Mouse (Mus musculus) bone marrow macrophage, adult 2 months (primary cell): ENCODE data around the gene Faap24. TPM values are rescaled to one million over a fixed set of nuclear protein-coding genes. Genes with fewer than 3 reads are reported as not detected.

Experiments used
- H3K27ac ChIP-seq: 2 replicates; pipeline ENCODE4 v1.5.1; 2012; ENCODE audit warnings: low read depth, low read length; ENCODE audit not compliant: insufficient read depth
- H3K4me1 ChIP-seq: 2 replicates; pipeline ENCODE4 v1.6.1; 2012; ENCODE audit warnings: low read length; ENCODE audit not compliant: control insufficient read depth, insufficient read depth
- H3K4me3 ChIP-seq: 2 replicates; pipeline ENCODE4 v1.5.1; 2012; ENCODE audit warnings: mild to moderate bottlenecking, low read length, moderate library complexity; ENCODE audit not compliant: insufficient read depth
- CTCF ChIP-seq: IDR thresholded peaks from 2 replicates; pipeline ENCODE4 v1.5.1; 2012; ENCODE audit warnings: low read depth, mild to moderate bottlenecking, low read length, moderate library complexity
- POLR2A ChIP-seq: IDR thresholded peaks from 2 replicates; pipeline ENCODE4 v1.6.1; 2012; ENCODE audit warnings: mild to moderate bottlenecking, low read depth, low read length, borderline replicate concordance
- polyA plus RNA-seq: library from polyadenylated mRNA; stranded (reverse); fragments of >200 nt; gene quantifications from 2 replicates; pipeline ENCODE4 v1.2.4, GENCODE M21; 2012; ENCODE audit not compliant: missing spikeins, insufficient read depth, insufficient read length

The Faap24 gene
- polyA plus RNA-seq, 1 experiment = 8.1 TPM

DNA sequence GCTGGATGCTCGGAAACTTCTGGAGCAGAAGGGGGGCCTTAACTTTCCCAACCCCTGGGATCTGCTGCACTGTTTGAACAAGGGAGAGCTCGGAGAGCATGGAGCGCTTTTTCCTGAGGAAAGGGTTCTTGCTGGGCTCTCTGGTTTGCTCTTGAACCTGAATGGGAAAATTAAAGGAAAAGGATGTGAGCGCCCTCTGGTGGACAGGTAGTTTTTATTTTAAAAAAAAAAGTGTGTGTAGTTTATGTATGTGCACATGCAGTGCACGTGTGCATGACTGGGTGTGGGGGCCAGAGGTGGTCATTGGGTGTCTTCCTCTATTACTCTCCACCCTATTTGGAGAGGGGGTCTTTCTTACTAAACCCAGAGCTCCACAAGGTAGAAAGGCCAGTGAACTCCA, 3.7 kb downstream of the Faap24 start:
- Histone ChIP-seq H3K4me1 (peaks cover 5% of the 10 kb centered on the region), H3K27ac (no peak overlapping the region), H3K4me3 (no peak overlapping the region)
- TF ChIP-seq POLR2A = no peak
- TF ChIP-seq CTCF = peak; percentile 84

DNA sequence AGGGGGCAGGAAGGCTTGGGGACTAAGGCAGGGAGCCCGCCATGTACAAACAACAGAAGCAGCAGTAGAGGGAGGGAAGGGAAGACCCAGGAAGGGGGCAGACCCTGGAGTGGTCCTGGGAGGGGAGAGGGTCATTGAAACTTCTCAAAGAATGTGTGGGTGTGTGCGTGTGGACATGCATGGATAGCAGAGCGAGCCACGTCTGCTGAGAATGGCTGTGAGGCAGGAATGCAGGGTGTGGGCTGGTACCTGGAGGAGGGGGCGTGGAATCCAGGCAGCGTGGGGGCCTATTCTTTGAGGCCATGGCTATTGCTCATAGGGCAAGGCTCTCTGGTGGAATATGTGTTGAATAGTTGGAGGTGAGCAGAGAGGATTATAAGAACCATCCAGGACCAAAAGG, 7.9 kb downstream of the Faap24 start:
- Histone ChIP-seq H3K27ac (no peak overlapping the region), H3K4me3 (no peak overlapping the region), H3K4me1 (no peaks in the 10 kb centered on the region)
- TF ChIP-seq CTCF (no peak), POLR2A (no peak)

DNA sequence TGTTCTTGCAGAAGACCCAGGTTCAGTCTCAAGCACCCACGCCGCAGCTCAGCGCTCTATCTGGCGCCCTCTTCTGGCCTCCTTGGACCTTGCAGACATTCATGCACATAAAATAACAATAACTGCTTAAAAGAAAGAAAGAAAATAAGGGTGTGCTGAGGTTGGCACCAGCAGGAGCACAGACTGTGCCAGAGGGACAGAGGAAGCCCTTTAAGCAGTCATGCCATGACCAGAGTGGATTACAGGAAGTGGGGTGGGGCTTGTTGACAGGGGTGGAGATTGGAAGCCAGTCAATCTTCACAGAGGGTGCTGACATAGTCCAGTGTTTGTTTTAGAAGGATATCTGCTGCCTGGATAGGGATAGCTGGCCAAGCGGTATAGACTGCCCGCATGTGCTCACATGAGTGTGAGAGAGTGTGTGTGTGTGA, 10.1 kb downstream of the Faap24 start:
- Histone ChIP-seq H3K27ac (no peak overlapping the region), H3K4me1 (no peaks in the 10 kb centered on the region), H3K4me3 (no peak overlapping the region)
- TF ChIP-seq CTCF = peak; percentile 46; the same call in 1 of the 2 replicates
- TF ChIP-seq POLR2A = no peak

DNA sequence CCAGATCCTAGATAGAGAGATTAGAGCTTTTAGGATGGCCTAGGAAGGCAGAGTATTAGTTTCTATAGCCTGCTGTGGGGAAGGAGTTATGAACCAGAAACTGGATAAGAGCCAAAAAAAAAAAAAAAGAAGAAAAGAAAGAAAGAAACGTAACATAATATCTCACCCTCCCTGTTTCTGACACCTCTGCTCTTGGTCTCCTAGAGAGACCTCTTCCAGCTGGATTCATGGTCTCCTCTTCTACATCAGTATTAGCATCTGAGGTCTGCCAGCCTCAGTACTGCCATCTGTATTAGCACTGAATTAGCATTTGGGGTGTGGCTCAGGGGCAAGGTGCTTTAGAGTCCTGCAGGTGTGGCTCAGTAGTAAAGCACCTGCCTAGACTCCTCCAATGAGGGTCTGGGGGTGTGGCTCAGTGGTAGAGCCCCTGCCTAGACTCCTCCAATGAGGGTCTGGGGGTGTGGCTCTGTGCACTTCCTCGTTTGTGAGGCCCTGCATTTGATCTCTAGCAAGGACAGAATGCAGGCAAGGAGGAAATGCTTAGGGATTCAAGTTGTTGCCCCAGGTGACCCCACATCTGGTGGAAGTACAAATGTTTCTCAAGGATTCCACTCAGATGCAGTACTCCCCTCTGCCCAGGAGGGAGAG, 13.8 kb downstream of the Faap24 start:
- TF ChIP-seq CTCF (no peak), POLR2A (no peak)
- H3K4me3 ChIP-seq = no peak overlapping the region
- H3K27ac ChIP-seq = no peak overlapping the region
- H3K4me1 ChIP-seq = no peaks in the 10 kb centered on the region

DNA sequence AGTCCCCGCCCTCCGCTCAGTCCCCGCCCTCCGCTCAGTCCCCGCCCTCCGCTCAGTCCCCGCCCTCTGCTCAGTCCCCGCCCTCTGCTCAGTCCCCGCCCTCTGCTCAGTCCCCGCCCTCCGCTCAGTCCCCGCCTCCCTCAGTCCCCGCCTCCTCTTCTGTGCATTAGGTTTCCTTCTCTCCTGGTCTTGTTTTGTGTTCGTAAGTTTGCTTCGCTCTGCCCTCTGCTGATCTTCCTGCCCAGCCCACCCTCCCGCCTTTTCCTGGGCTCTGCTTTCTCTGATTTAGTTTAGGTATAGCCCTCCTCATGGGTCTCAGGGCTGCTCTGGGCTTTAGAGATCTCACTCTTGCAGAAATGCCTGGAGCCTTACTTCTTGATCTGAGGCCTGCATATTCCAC, 14.8 kb downstream of the Faap24 start:
- no peak for TF ChIP-seq CTCF
- TF ChIP-seq POLR2A = no peak
- no peak overlapping the region for H3K4me3 ChIP-seq
- H3K4me1 ChIP-seq = no peaks in the 10 kb centered on the region
- no peak overlapping the region for H3K27ac ChIP-seq

DNA sequence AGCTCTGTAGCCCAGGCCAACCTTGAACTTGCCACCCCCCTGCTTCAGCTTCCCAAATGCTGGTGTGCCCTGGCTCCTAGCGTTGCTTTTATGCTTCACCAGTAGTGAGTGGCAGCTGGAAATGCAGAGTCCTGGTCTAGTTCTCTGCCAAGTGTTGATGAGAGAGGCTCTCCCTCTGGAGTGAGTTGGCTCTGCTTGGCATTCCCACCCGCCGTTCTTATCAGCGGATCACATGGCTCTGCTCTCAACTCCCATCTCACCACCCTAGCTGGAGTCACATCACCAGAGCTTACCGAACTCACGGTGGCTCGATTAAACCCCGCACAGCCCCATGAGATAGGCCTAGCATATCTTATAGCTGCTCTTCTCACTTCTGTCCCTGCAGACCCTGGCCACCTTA, 16.3 kb downstream of the Faap24 start:
- Histone ChIP-seq H3K4me1 (no peaks in the 10 kb centered on the region), H3K27ac (no peak overlapping the region), H3K4me3 (no peak overlapping the region)
- TF ChIP-seq CTCF = no peak
- TF ChIP-seq POLR2A = no peak

DNA sequence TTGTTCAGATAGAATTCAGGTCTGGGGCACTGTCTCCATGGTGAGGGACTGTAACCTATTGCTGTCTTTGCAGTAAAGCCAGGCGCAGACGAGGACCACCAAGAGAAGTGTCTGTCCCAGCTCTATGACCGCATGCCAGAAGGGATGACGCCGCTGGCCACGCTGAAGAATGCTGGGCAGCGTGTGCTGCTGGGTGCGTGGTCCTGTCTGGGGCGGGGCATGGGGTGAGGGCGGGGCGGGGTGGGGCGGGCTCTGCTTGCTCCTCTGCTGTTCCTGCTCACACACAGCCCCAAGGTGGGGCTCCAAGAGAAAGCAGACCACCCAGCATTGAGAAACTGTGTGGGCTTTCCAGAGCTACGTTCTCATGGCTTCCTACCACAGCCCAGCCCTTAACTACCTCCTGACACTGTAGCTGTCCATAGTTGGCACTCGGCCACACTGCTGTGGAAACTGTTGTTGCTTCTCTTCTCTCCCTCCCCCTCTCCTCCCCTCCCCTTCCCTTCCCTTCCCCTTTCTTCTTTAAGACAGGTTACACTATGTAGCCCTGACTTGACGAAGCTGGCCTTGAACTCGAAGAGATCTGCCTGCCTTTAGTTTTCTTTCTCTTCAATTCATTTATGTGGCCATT, 17.0 kb downstream of the Faap24 start:
- Histone ChIP-seq H3K4me3 (no peak overlapping the region), H3K27ac (no peak overlapping the region), H3K4me1 (no peaks in the 10 kb centered on the region)
- no peak for TF ChIP-seq POLR2A
- no peak for TF ChIP-seq CTCF

DNA sequence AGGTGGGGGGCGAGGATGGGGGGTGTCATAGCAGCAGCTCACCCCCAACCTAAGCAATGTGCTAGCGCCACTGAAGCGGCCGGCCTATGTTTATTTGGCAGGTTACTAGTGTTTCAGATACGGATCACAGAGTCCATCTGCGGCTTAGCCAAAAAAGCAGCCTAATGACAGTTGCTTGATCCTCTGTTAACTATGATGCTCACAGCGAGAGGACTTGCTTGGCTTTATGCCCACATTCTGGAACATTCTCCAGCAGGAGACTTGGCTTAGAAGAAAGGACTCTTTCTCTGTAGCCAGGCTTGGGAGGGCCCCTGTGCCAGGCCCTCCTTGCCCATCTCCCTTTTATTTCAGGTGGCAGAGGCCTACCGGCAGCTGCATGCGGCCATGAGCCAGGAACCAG, 20.0 kb downstream of the Faap24 start:
- Histone ChIP-seq H3K27ac (no peak overlapping the region), H3K4me3 (no peak overlapping the region), H3K4me1 (no peaks in the 10 kb centered on the region)
- TF ChIP-seq CTCF = no peak
- no peak for TF ChIP-seq POLR2A

DNA sequence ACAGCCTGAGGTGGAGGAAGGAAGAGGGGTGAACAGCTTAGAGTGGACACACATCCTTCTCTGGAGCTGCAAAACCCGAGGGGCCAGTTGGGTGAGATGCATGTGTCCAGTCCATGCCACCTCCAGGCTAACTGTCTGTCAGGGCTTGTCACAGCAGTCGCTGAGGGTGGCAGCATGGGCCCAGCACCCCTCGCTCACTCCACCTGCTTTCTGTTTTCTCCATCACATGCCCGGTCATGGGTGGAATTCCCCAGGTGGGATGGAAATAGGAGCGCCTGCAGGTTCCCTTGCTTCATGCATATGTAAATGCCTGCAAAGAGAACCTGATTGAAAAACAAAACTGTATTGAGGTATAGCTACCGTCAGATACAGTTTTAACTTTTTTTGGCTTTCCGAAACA, 22.4 kb downstream of the Faap24 start:
- H3K27ac ChIP-seq = no peak overlapping the region
- H3K4me3 ChIP-seq = no peak overlapping the region
- H3K4me1 ChIP-seq = no peaks in the 10 kb centered on the region
- TF ChIP-seq CTCF (no peak), POLR2A (no peak)

DNA sequence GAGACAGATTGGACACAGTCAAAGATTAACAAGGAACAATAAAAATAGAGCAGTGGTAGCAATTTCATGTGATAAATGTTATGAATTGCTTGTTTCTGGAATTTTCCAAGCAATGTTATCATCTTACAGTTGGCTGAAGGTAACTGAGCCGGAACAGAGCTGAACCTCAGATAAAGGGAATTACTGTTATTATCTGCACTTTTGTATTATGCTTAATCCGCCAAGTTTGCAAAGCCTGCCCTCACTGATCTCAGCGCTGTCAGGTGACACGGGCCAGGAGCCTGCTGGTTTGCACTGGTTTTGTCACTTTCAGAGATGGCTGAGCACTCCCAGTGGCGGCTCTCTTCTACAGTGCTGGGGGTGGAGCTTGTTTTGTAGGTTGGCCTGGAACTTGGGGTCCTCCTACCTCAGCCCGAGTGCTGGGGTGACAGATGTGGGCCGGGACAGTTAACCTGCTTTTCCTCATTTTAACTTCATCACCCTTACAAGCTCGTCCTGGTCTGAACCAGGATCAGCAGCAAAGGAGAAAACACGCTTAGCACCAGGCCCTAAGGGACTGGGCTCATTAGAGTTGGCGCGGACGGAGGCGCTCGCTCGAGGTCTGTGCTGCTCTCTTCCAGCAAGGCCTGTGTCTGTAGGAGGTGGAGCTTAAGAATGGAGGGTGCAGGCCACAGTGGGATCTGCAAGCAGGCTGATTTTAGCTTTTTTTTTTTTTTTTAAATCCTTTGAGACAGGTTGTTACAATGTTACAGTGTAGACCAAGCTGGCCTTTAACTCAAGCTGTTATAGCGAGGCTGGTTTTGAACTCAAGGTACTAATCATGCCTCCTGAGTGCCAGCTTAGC, 23.3 kb downstream of the Faap24 start:
- Histone ChIP-seq H3K4me1 (no peaks in the 10 kb centered on the region), H3K4me3 (no peak overlapping the region), H3K27ac (no peak overlapping the region)
- TF ChIP-seq CTCF (no peak), POLR2A (no peak)
